In the genomic region with DNA sequence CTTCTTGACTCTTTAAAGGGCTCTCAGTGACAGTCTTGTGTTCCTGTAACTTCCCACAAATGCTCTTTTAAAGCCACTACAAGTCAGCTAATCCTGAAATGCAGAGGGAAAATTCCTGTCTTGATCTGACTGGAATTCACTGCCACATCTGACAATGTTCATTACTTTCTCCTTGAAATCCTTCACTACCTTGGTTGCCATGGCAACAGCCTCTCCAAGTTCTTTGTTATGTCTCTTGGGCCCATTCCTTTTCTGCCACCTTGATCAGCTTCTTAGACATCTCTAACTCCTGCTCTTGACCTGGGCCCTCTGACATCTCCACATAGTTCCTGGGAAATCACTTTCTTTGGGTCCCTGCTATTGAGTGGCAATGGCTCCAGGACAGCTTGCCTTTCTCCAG, we compare ENCODE assay signal across 22 mouse cellular contexts. TPM values are rescaled to one million over a fixed set of nuclear protein-coding genes. Genes with fewer than 3 reads are reported as not detected.
DNase-seq lines count a peak whose midpoint lies in the region; ATAC-seq and TF ChIP-seq lines count a peak whose summit lies in the region.
"Had no signal": no experiment of that assay in that cellular context is flagged by ENCODE, and none has a peak within 500 bp of the region (broad histone marks: within the 10 kb centered on the region; RNA-seq: fewer than 3 reads in every experiment).

No protein-coding gene starts in this region.

- DNase-seq in hindbrain, postnatal 0 days (ENCODE audit: low spot score): no peak
- peak; percentile 48 for DNase-seq in MN1 (ENCODE audit: low spot score)
- peak; percentile 78 for DNase-seq in brain, embryonic 14.5 days (ENCODE audit: low read depth)
- DNase-seq in limb, embryonic 10.5 days (ENCODE audit: low spot score): no peak
- DNase-seq in kidney, adult 2 months: no peak
- no peak for DNase-seq in left cerebral cortex, adult 11 months (ENCODE audit: low spot score)
- DNase-seq in cerebellum, postnatal 10 days: no peak
- DNase-seq: cerebellum, adult 9-11 months; kidney, adult 11 months; kidney, postnatal 25 days; layer of hippocampus, adult 9-11 months; liver; liver, postnatal 0 days; right cerebral cortex, postnatal 25 days; thymus, postnatal 25 days had no signal

- peaks cover 17% of the 10 kb centered on the region for H3K36me3 ChIP-seq in hindbrain, embryonic 12.5 days
- peaks cover 11% of the 10 kb centered on the region; the same call in 1 of the 2 replicates for H3K36me3 ChIP-seq in hindbrain, postnatal 0 days (ENCODE audit: insufficient read depth, low read length)
- peaks cover 37% of the 10 kb centered on the region for H3K36me3 ChIP-seq in limb, embryonic 10.5 days
- H3K36me3 ChIP-seq in kidney, adult 2 months (ENCODE audit: control insufficient read depth, insufficient read depth, low read length): peaks cover 2% of the 10 kb centered on the region; the same call in 1 of the 2 replicates

- no peak for TF ChIP-seq POLR2A in brain, embryonic 14.5 days (IDR thresholded peaks at IDR 0.05; ENCODE audit: borderline replicate concordance, extremely low read depth, insufficient read depth, insufficient read length, poor library complexity, severe bottlenecking)
- no peak for TF ChIP-seq POLR2A in kidney, adult 2 months (IDR thresholded peaks at IDR 0.05; ENCODE audit: low read depth, low read length)

- H3K4me2 ChIP-seq in hindbrain, embryonic 12.5 days (replicated peaks): no peak overlapping the region
- H3K4me2 ChIP-seq in hindbrain, postnatal 0 days (ENCODE audit: low read depth, low read length): no peak overlapping the region
- H3K4me2 ChIP-seq: heart, embryonic 15.5 days had no signal

- no peak overlapping the region for H3K4me3 ChIP-seq in hindbrain, embryonic 12.5 days
- no peak overlapping the region for H3K4me3 ChIP-seq in hindbrain, postnatal 0 days (ENCODE audit: low read length)
- no peak overlapping the region for H3K4me3 ChIP-seq in limb, embryonic 10.5 days
- H3K4me3 ChIP-seq in kidney, adult 2 months (ENCODE audit: insufficient read depth, low read depth, low read length): no peak overlapping the region
- H3K4me3 ChIP-seq: erythroblast, embryonic 14.5 days; heart, embryonic 15.5 days had no signal

- H3K4me1 ChIP-seq in hindbrain, embryonic 12.5 days: peaks cover 48% of the 10 kb centered on the region
- 0 out of 2 replicates have a peak, but pooled peaks cover 10% of the 10 kb centered on the region for H3K4me1 ChIP-seq in hindbrain, postnatal 0 days (ENCODE audit: insufficient read depth, low read length)
- H3K4me1 ChIP-seq in limb, embryonic 10.5 days: peaks cover 66% of the 10 kb centered on the region
- no peaks in the 10 kb centered on the region for H3K4me1 ChIP-seq in kidney, adult 2 months (ENCODE audit: control insufficient read depth, insufficient read depth, low read length)
- H3K4me1 ChIP-seq: heart, embryonic 15.5 days had no signal

- H3K27me3 ChIP-seq in hindbrain, embryonic 12.5 days: no peaks in the 10 kb centered on the region
- no peaks in the 10 kb centered on the region for H3K27me3 ChIP-seq in hindbrain, postnatal 0 days (ENCODE audit: insufficient read depth, low read length)
- H3K27me3 ChIP-seq in limb, embryonic 10.5 days (ENCODE audit: low read depth, poor library complexity, severe bottlenecking): no peaks in the 10 kb centered on the region
- no peaks in the 10 kb centered on the region for H3K27me3 ChIP-seq in kidney, adult 2 months (replicated peaks; ENCODE audit: control insufficient read depth, insufficient read depth, low read length)
- H3K27me3 ChIP-seq: heart, embryonic 15.5 days; Patski had no signal

- peak overlapping the region; percentile 60; the same call in 1 of the 2 replicates for H3K27ac ChIP-seq in hindbrain, embryonic 12.5 days
- no peak overlapping the region for H3K27ac ChIP-seq in hindbrain, postnatal 0 days
- peak overlapping the region; percentile 76; the same call in 1 of the 2 replicates for H3K27ac ChIP-seq in limb, embryonic 10.5 days
- no peak overlapping the region for H3K27ac ChIP-seq in kidney, adult 2 months (ENCODE audit: insufficient read depth, low read depth, low read length)
- H3K27ac ChIP-seq: heart, embryonic 15.5 days; stomach, postnatal 0 days had no signal

- ATAC-seq in hindbrain, embryonic 12.5 days (ENCODE audit: low FRiP score): no peak
- no peak for ATAC-seq in hindbrain, postnatal 0 days
- ATAC-seq: liver, postnatal 0 days; Patski had no signal

- TF ChIP-seq CTCF in hindbrain, postnatal 0 days (IDR thresholded peaks at IDR 0.05; ENCODE audit: low read depth): no peak
- TF ChIP-seq CTCF in brain, embryonic 14.5 days (IDR thresholded peaks at IDR 0.05; ENCODE audit: borderline replicate concordance, extremely low read depth, insufficient read depth, insufficient read length): no peak
- no peak for TF ChIP-seq CTCF in kidney, adult 2 months (conservative IDR thresholded peaks at IDR 0.05; ENCODE audit: insufficient read depth, insufficient read length, low read depth, low read length)

- no peak overlapping the region for H3K9ac ChIP-seq in hindbrain, embryonic 12.5 days
- no peak overlapping the region for H3K9ac ChIP-seq in hindbrain, postnatal 0 days (replicated peaks; ENCODE audit: low read length)
- H3K9ac ChIP-seq: heart, embryonic 15.5 days; liver, postnatal 0 days had no signal

- no peaks in the 10 kb centered on the region for H3K9me3 ChIP-seq in hindbrain, embryonic 12.5 days (replicated peaks)
- H3K9me3 ChIP-seq in hindbrain, postnatal 0 days (ENCODE audit: low read length): no peaks in the 10 kb centered on the region
- no peaks in the 10 kb centered on the region for H3K9me3 ChIP-seq in limb, embryonic 10.5 days (replicated peaks)
- H3K9me3 ChIP-seq: heart, embryonic 15.5 days had no signal

RNA-seq across cellular contexts. Expression of a gene that starts 13.2 kb away (rescaled TPM):
- 3,841 and 3,900 TPM in 2 replicates for polyA plus RNA-seq in hindbrain, embryonic 12.5 days (2016; fragmentation: Nextera tagmentation; extraction: Ambion mirVana)
- 8,203 and 10,251 TPM in 2 replicates for total RNA-seq in hindbrain, postnatal 0 days (2014; rRNA removed)
- polyA plus RNA-seq in hindbrain, postnatal 0 days (2015; fragmentation: Nextera tagmentation; extraction: Ambion mirVana): 5,188 and 5,840 TPM in 2 replicates
- 8,068 and 9,838 TPM in 2 replicates for polyA plus RNA-seq in brain, embryonic 14.5 days (2012; rRNA removed)
- polyA plus RNA-seq in limb, embryonic 10.5 days (2016; fragmentation: Nextera tagmentation; extraction: Ambion mirVana): 2,112 and 2,427 TPM in 2 replicates
- 1.9 and 3.9 TPM in 2 replicates for polyA plus RNA-seq in kidney, adult 2 months (2012; rRNA removed)
- total RNA-seq: granulocyte monocyte progenitor cell, adult 5-6 weeks; hematopoietic stem cell, adult 5-6 weeks had no signal

RNA-seq across cellular contexts. Expression of a gene that starts 24.4 kb away (rescaled TPM):
- 139 and 140 TPM in 2 replicates for polyA plus RNA-seq in hindbrain, embryonic 12.5 days (2016; fragmentation: Nextera tagmentation; extraction: Ambion mirVana)
- total RNA-seq in hindbrain, postnatal 0 days (2014; rRNA removed): 207 and 253 TPM in 2 replicates
- 263 and 284 TPM in 2 replicates for polyA plus RNA-seq in hindbrain, postnatal 0 days (2015; fragmentation: Nextera tagmentation; extraction: Ambion mirVana)
- 225 and 231 TPM in 2 replicates for polyA plus RNA-seq in brain, embryonic 14.5 days (2012; rRNA removed)
- polyA plus RNA-seq in limb, embryonic 10.5 days (2016; fragmentation: Nextera tagmentation; extraction: Ambion mirVana): 58.0 and 66.9 TPM in 2 replicates
- polyA plus RNA-seq in kidney, adult 2 months (2012; rRNA removed): 43.7 and 49.5 TPM in 2 replicates

Comparison
In these comparisons a context has a peak if more than half of its experiments do, and no peak if none do; other contexts are left out.
1. H3K27ac ChIP-seq: peak in hindbrain, embryonic 12.5 days (single experiment) and limb, embryonic 10.5 days (single experiment); none in hindbrain, postnatal 0 days (single experiment) and kidney, adult 2 months (single experiment).
2. DNase-seq: peak in MN1 (single experiment) and brain, embryonic 14.5 days (single experiment); none in hindbrain, postnatal 0 days (single experiment), limb, embryonic 10.5 days (single experiment), kidney, adult 2 months (single experiment), left cerebral cortex, adult 11 months (single experiment) and cerebellum, postnatal 10 days (0 of 2).
3. RNA of a gene that starts 13.2 kb away (polyA plus RNA-seq): 8,068 to 9,838 TPM in brain, embryonic 14.5 days, 5,188 to 5,840 TPM in hindbrain, postnatal 0 days, 3,841 to 3,900 TPM in hindbrain, embryonic 12.5 days and 2,112 to 2,427 TPM in limb, embryonic 10.5 days; 1.9 to 3.9 TPM in kidney, adult 2 months; every median in the first group is over 100 times any median in the second.